Mouse (Mus musculus): Measurements from ENCODE around the gene Cyb561d1.

- TF ChIP-seq CTCF (IDR thresholded peaks at IDR 0.05; ENCODE audit: extremely low read depth, insufficient read length, insufficient replicate concordance, low read depth, low read length) = no peak
- no peak for TF ChIP-seq POLR2A (IDR thresholded peaks at IDR 0.05; ENCODE audit: low read depth, low read length)
Observed at GRCm38 (mm10) chr3:108226558-108227350, 25.7 kb upstream of the Cyb561d1 start, which contains the start of gene Sypl2.
